Mouse (Mus musculus): ENCODE results near the gene Plrg1.

DNA sequence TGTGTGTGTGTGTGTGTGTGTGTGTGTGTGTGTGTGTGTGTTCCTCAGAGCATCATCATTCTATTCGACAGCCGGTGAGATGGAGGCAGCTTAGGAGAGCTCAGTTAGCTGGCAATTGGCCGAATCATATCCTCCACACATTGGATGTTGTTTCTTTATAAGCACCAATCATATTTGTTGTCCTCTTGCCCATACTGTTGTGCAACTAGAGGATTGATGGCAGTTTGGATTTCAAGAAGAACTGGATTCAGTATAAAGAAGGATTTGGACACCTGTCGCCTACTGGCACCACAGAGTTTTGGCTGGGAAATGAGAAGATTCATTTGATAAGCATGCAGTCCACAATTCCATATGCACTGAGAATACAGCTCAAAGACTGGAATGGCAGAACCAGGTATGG lies 44.2 kb upstream of the Plrg1 start:
- TF ChIP-seq POLR2A (IDR thresholded peaks at IDR 0.05; ENCODE audit: low read depth, low read length) (no peak), CTCF (IDR thresholded peaks at IDR 0.05; ENCODE audit: extremely low read depth, insufficient read depth, insufficient read length, insufficient replicate concordance) (no peak)

All from spleen, adult 2 months (tissue).